Mouse (Mus musculus) neural tube, embryonic 14.5 days (tissue): ENCODE measurements around the gene Nkd2. TPM values are rescaled to one million over a fixed set of nuclear protein-coding genes. Genes with fewer than 3 reads are reported as not detected.

Source experiments
- ATAC-seq: fragments of 200-750 bp; cut with Nextera tagmentation; 2 replicates; pipeline ENCODE4 v1.8.0; 2017; ENCODE audit warnings: low read depth, mild to moderate bottlenecking, moderate TSS enrichment, moderate library complexity
- H3K27ac ChIP-seq: fragments of 300-500 bp; sonication (generic); 2 replicates; pipeline ENCODE4 v1.5.1; 2014; ENCODE audit warnings: low read depth, mild to moderate bottlenecking, control low read depth, low read length, moderate library complexity, mixed read lengths
- H3K27me3 ChIP-seq: fragments of 300-500 bp; sonication (generic); 2 replicates; pipeline ENCODE4 v1.6.1; 2014; ENCODE audit warnings: low read length; ENCODE audit not compliant: control insufficient read depth, insufficient read depth
- H3K36me3 ChIP-seq: fragments of 300-500 bp; sonication (generic); 2 replicates; pipeline ENCODE4 v1.6.1; 2014; ENCODE audit warnings: low read length, mixed read lengths; ENCODE audit not compliant: control insufficient read depth, insufficient read depth
- H3K4me1 ChIP-seq: fragments of 300-500 bp; sonication (generic); 2 replicates; pipeline ENCODE4 v1.6.1; 2014; ENCODE audit warnings: low read length; ENCODE audit not compliant: control insufficient read depth, insufficient read depth
- H3K4me2 ChIP-seq: fragments of 300-500 bp; sonication (generic); 2 replicates; pipeline ENCODE4 v1.6.1; 2014; ENCODE audit warnings: mild to moderate bottlenecking, low read depth, low read length, control low read depth
- H3K4me3 ChIP-seq: fragments of 300-500 bp; sonication (generic); 2 replicates; pipeline ENCODE4 v1.5.1; 2014; ENCODE audit warnings: low read depth, low read length, control low read depth, mixed read lengths
- H3K9ac ChIP-seq: fragments of 300-500 bp; sonication (generic); replicated peaks from 2 replicates; pipeline ENCODE4 v1.6.1; 2014; ENCODE audit warnings: low read depth, mild to moderate bottlenecking, control low read depth, low read length, mixed read lengths
- H3K9me3 ChIP-seq: fragments of 300-500 bp; sonication (generic); 2 replicates; pipeline ENCODE4 v1.6.1; 2016; ENCODE audit warnings: low read length; ENCODE audit not compliant: control insufficient read depth
- WGBS: fragments of 180-500 bp; shearing (Covaris S2); extraction: QIAGEN DNeasy Blood & Tissue Kit; methylation state at CpG from one replicate; pipeline ENCODE4 v1.1.7; 2014; 5-methylcytosine and 5-hydroxymethylcytosine counted together
- polyA plus RNA-seq: library from polyadenylated mRNA; unstranded; fragments of >200 nt; fragmentation: Nextera tagmentation; extraction: Ambion mirVana; gene quantifications from 2 replicates; pipeline ENCODE4 v1.2.1, GENCODE M21; 2014

Gene Nkd2
- polyA plus RNA-seq, 1 experiment from 2014 or later, result 10.1 TPM

DNA sequence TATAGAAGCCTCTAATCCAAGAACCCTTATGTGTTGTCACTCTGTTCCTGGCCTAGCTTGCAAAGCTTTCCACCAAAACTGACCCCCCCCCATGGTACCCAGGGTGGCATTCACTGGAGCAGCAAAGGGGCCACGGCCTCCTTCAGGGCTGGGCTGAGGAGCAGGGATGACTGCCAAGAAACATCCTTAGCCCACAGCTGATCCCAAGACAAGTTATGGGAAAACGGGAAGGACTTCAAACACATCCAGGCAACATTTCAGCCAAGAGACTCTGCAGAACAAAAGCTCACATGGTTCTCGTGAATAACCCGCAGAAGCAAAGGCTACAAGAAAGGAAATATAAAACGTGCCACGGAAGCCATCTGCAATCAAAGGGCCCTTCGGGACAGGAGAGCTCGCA lies 20.2 kb downstream of the Nkd2 start:
- Histone ChIP-seq H3K4me3 (no peak overlapping the region), H3K27ac (no peak overlapping the region), H3K36me3 (no peaks in the 10 kb centered on the region), H3K9me3 (no peaks in the 10 kb centered on the region), H3K9ac (no peak overlapping the region), H3K4me2 (no peak overlapping the region), H3K27me3 (no peaks in the 10 kb centered on the region), H3K4me1 (peaks cover 4% of the 10 kb centered on the region; the same call in 1 of the 2 replicates)
- no peak for ATAC-seq
- 59% methylated on average over 8 of the region's 8 CpGs for WGBS

GRCm38 (mm10) chr13:73823711-73824110 lies 23.7 kb downstream of the Nkd2 start:
- peaks cover 4% of the 10 kb centered on the region; the same call in 1 of the 2 replicates for H3K4me1 ChIP-seq
- ATAC-seq, result no peak
- H3K36me3 ChIP-seq, result no peaks in the 10 kb centered on the region
- H3K9ac ChIP-seq, result no peak overlapping the region
- no peaks in the 10 kb centered on the region for H3K9me3 ChIP-seq
- no peaks in the 10 kb centered on the region for H3K27me3 ChIP-seq
- no peak overlapping the region for H3K4me2 ChIP-seq
- H3K4me3 ChIP-seq, result no peak overlapping the region
- 81% methylated on average over 6 of the region's 6 CpGs for WGBS
- H3K27ac ChIP-seq, result no peak overlapping the region

GRCm38 (mm10) chr13:73822187-73822800 lies 25.1 kb downstream of the Nkd2 start:
- no peak overlapping the region for H3K4me3 ChIP-seq
- no peak overlapping the region for H3K27ac ChIP-seq
- H3K4me2 ChIP-seq, result no peak overlapping the region
- H3K27me3 ChIP-seq, result no peaks in the 10 kb centered on the region
- H3K9ac ChIP-seq, result no peak overlapping the region
- peaks cover 2% of the 10 kb centered on the region; the same call in 1 of the 2 replicates for H3K4me1 ChIP-seq
- 69% methylated on average over 4 of the region's 4 CpGs for WGBS
- H3K36me3 ChIP-seq, result no peaks in the 10 kb centered on the region
- no peaks in the 10 kb centered on the region for H3K9me3 ChIP-seq
- ATAC-seq, result no peak

GRCm38 (mm10) chr13:73821251-73821650 lies 26.2 kb downstream of the Nkd2 start:
- Histone ChIP-seq H3K4me2 (no peak overlapping the region), H3K27me3 (no peaks in the 10 kb centered on the region), H3K9ac (no peak overlapping the region), H3K9me3 (no peaks in the 10 kb centered on the region), H3K4me3 (no peak overlapping the region), H3K36me3 (no peaks in the 10 kb centered on the region; the same call in 1 of the 2 replicates), H3K27ac (no peak overlapping the region), H3K4me1 (no peaks in the 10 kb centered on the region)
- WGBS, result 89% methylated on average over 7 of the region's 7 CpGs
- ATAC-seq, result no peak

DNA sequence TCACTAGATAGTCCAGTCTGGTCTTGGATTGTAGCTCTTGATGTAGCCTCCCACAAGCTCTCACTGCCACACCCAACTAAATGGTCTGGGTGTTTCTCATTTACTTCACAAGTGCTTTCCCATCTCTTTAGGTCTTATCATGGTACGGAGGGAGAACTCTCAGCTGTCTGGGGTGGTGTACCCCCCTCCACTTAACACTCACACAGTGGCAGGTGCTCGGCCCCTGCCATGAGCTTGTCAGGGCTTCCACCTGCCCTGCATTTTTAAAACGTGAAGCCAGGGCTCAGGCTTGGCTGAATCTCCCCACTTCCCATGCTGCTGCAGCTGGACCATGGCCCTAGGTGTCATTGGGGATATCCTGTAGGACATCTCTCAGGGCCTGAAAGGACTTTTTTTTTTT lies 28.5 kb downstream of the Nkd2 start:
- Histone ChIP-seq H3K4me3 (no peak overlapping the region), H3K27ac (no peak overlapping the region), H3K9me3 (no peaks in the 10 kb centered on the region), H3K4me1 (no peaks in the 10 kb centered on the region), H3K9ac (no peak overlapping the region), H3K36me3 (no peaks in the 10 kb centered on the region; the same call in 1 of the 2 replicates), H3K27me3 (no peaks in the 10 kb centered on the region), H3K4me2 (no peak overlapping the region)
- 81% methylated on average over 3 of the region's 3 CpGs for WGBS
- no peak for ATAC-seq

DNA sequence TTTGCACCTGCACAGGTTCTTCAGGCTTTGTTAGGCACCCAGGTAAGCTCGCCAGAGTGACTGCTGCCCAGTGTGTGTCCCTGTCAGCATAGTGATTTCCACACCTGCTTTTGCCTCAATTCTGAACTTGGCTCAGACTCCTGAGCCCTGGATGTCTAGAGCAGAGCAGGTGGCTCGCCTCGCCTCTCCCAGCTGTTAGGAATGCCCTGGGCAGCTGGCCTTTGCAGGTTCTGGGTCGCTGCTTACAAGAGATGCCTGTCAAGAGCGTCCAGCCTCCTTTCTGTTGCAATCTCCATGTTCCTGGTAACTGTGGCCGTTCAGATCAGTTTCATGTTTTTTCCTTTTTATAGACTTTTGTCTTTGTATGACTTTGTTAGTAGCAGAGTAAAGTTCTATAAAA lies 31.1 kb downstream of the Nkd2 start:
- H3K36me3 ChIP-seq, result no peaks in the 10 kb centered on the region; the same call in 1 of the 2 replicates
- WGBS, result 78% methylated on average over 6 of the region's 6 CpGs
- no peak overlapping the region for H3K27ac ChIP-seq
- no peaks in the 10 kb centered on the region for H3K4me1 ChIP-seq
- H3K27me3 ChIP-seq, result no peaks in the 10 kb centered on the region
- H3K9me3 ChIP-seq, result no peaks in the 10 kb centered on the region
- H3K4me3 ChIP-seq, result no peak overlapping the region
- H3K9ac ChIP-seq, result no peak overlapping the region
- no peak overlapping the region for H3K4me2 ChIP-seq
- ATAC-seq, result no peak

DNA sequence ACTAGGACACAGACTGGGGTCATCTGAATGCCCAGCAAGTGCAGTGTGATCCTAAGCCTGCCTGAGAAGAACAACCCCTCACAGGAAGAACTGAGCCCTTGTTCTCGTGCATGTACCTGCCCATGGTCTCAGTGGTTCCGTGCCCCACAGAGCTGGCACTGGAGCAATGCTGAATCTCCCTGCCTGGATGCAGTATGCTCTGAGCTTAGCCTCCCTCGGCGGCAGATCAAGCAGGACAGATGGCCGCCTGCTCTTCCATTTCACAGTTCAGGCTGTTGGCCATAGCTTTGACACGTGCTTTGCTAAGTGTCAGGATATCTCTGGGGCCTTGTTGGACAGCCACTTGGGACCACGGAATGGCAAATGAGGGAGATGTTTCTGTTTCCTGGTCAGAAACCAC lies 33.2 kb downstream of the Nkd2 start:
- no peak for ATAC-seq
- Histone ChIP-seq H3K4me3 (no peak overlapping the region), H3K9me3 (no peaks in the 10 kb centered on the region), H3K9ac (no peak overlapping the region), H3K36me3 (peaks cover 3% of the 10 kb centered on the region), H3K27me3 (no peaks in the 10 kb centered on the region), H3K4me2 (no peak overlapping the region), H3K27ac (no peak overlapping the region), H3K4me1 (no peaks in the 10 kb centered on the region)
- 89% methylated on average over 7 of the region's 7 CpGs for WGBS

DNA sequence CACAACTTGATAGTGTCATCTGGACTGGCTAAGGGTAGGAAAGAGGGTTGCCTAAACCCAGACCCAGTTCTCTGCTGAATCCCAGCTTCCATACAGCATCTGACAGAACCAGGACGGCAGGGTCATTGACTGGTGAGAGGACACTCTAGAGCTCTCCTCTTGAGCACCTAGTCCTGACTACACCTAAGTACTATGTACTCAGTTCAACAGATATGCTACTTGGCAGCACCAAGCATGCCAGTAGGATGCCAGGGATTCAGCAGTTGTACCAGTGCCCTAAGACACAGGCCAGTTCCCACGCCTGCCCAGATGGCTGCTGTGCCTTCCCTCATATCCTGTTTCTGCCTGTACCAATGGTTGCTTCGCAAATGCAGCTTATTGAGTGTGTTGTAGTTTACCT lies 34.5 kb downstream of the Nkd2 start:
- Histone ChIP-seq H3K36me3 (peaks cover 6% of the 10 kb centered on the region), H3K27me3 (no peaks in the 10 kb centered on the region)

GRCm38 (mm10) chr13:73804914-73805313 lies 42.5 kb downstream of the Nkd2 start:
- no peak for ATAC-seq
- WGBS, result 96% methylated on average over 5 of the region's 5 CpGs
- peaks cover 4% of the 10 kb centered on the region; the same call in 1 of the 2 replicates for H3K36me3 ChIP-seq

More for the DNA sequence above, 34.5 kb downstream of the Nkd2 start:
- H3K9ac ChIP-seq, result no peak overlapping the region
- H3K27ac ChIP-seq, result no peak overlapping the region
- 97% methylated on average over 3 of the region's 3 CpGs for WGBS
- no peak overlapping the region for H3K4me3 ChIP-seq
- H3K9me3 ChIP-seq, result no peaks in the 10 kb centered on the region
- ATAC-seq, result no peak
- H3K4me1 ChIP-seq, result no peaks in the 10 kb centered on the region
- H3K4me2 ChIP-seq, result no peak overlapping the region

More at GRCm38 (mm10) chr13:73804914-73805313, 42.5 kb downstream of the Nkd2 start:
- no peak overlapping the region for H3K27ac ChIP-seq
- H3K9me3 ChIP-seq, result no peaks in the 10 kb centered on the region
- H3K27me3 ChIP-seq, result no peaks in the 10 kb centered on the region
- H3K4me2 ChIP-seq, result no peak overlapping the region
- no peaks in the 10 kb centered on the region for H3K4me1 ChIP-seq
- H3K9ac ChIP-seq, result no peak overlapping the region
- no peak overlapping the region for H3K4me3 ChIP-seq
